Mouse (Mus musculus) heart, postnatal 36 days (tissue): ENCODE results near the gene Mmd. TPM values are rescaled to one million over a fixed set of nuclear protein-coding genes. Genes with fewer than 3 reads are reported as not detected.

Experiments used
- DNase-seq, 2 experiments: peaks; one replicate each; pipeline ENCODE4 v3.0.0; 2021 to 2022
- intact Hi-C: fragments of 180-260 bp; cut with DNase I; formaldehyde crosslinking; loops from one replicate; pipeline ENCODE4 v1.15.1; 2025
- total RNA-seq, 2 experiments: library from RNA; stranded (reverse); gene quantifications; 2 replicates each; pipeline ENCODE4 v1.2.3; 2021

Gene Mmd
- total RNA-seq, 2 experiments from 2014 or later, result 21.8 to 38.8 TPM

- intact Hi-C loops, result loop anchor here (2.0 to 10.0 kb wide), 2 partner anchors 63 to 167 kb away; no protein-coding TSS in a partner anchor
- DNase-seq, result no peak
These were observed 1.5 kb upstream of the Mmd start for GRCm38 (mm10) chr11:90247793-90248192.

- DNase-seq, result no peak
These were observed 465 bp downstream of the Mmd start for GRCm38 (mm10) chr11:90249701-90250141.

GRCm38 (mm10) chr11:90250189-90250588 lies 933 bp downstream of the Mmd start:
- peak in 1 of 2 experiments; percentile 34 for DNase-seq
- intact Hi-C loops, result no loop called here

More at GRCm38 (mm10) chr11:90249701-90250141, 465 bp downstream of the Mmd start:
- intact Hi-C loops, result loop anchor here (2.0 to 10.0 kb wide), 2 partner anchors 65 to 165 kb away; no protein-coding TSS in a partner anchor

GRCm38 (mm10) chr11:90250730-90251129 lies 1.5 kb downstream of the Mmd start:
- intact Hi-C loops, result no loop called here
- DNase-seq, result peak in 1 of 2 experiments; percentile 7

GRCm38 (mm10) chr11:90251923-90252322 lies 2.7 kb downstream of the Mmd start:
- intact Hi-C loops, result no loop called here
- no peak for DNase-seq

GRCm38 (mm10) chr11:90252366-90252765 lies 3.1 kb downstream of the Mmd start:
- intact Hi-C loops, result no loop called here
- no peak for DNase-seq

GRCm38 (mm10) chr11:90254536-90254935 lies 5.3 kb downstream of the Mmd start:
- intact Hi-C loops, result no loop called here

GRCm38 (mm10) chr11:90255687-90256086 lies 6.4 kb downstream of the Mmd start:
- intact Hi-C loops, result no loop called here
- peak in 1 of 2 experiments; percentile 34 for DNase-seq

More at GRCm38 (mm10) chr11:90254536-90254935, 5.3 kb downstream of the Mmd start:
- no peak for DNase-seq

- no peak for DNase-seq
- intact Hi-C loops, result no loop called here
These were observed 7.7 kb downstream of the Mmd start for GRCm38 (mm10) chr11:90256833-90257525.

GRCm38 (mm10) chr11:90258321-90258927 lies 9.2 kb downstream of the Mmd start:
- no peak for DNase-seq
- intact Hi-C loops, result no loop called here

- DNase-seq, result no peak
- intact Hi-C loops, result no loop called here
These were observed 9.8 kb downstream of the Mmd start for GRCm38 (mm10) chr11:90259071-90259470.

- intact Hi-C loops, result no loop called here
- DNase-seq, result no peak
These were observed 10.6 kb downstream of the Mmd start for GRCm38 (mm10) chr11:90259826-90260225.

GRCm38 (mm10) chr11:90264180-90264579 lies 14.9 kb downstream of the Mmd start:
- no peak for DNase-seq
- intact Hi-C loops, result no loop called here

- no peak for DNase-seq
- intact Hi-C loops, result no loop called here
These were observed 16.3 kb downstream of the Mmd start for GRCm38 (mm10) chr11:90265581-90265980.

GRCm38 (mm10) chr11:90268934-90269333 lies 19.7 kb downstream of the Mmd start:
- no peak for DNase-seq
- intact Hi-C loops, result no loop called here

GRCm38 (mm10) chr11:90269398-90270123 lies 20.3 kb downstream of the Mmd start:
- no peak for DNase-seq
- intact Hi-C loops, result no loop called here

GRCm38 (mm10) chr11:90270132-90270877 lies 21.0 kb downstream of the Mmd start:
- intact Hi-C loops, result no loop called here
- DNase-seq, result no peak

GRCm38 (mm10) chr11:90274187-90274586 lies 24.9 kb downstream of the Mmd start:
- no peak for DNase-seq
- intact Hi-C loops, result no loop called here

GRCm38 (mm10) chr11:90275663-90276062 lies 26.4 kb downstream of the Mmd start:
- DNase-seq, result peak; percentile 39 to 40
- intact Hi-C loops, result no loop called here

- intact Hi-C loops, result no loop called here
- DNase-seq, result no peak
These were observed 26.9 kb downstream of the Mmd start for GRCm38 (mm10) chr11:90276150-90276549.

GRCm38 (mm10) chr11:90276561-90276960 lies 27.3 kb downstream of the Mmd start:
- DNase-seq, result no peak
- intact Hi-C loops, result no loop called here
